Mouse (Mus musculus) common myeloid progenitor, adult 5-6 weeks (primary cell): ENCODE data around the gene Ahcyl2. TPM values are rescaled to one million over a fixed set of nuclear protein-coding genes. Genes with fewer than 3 reads are reported as not detected.

ENCODE experiments used
- ATAC-seq: replicated peaks from 2 replicates; pipeline ENCODE4 v1.8.0; 2016; ENCODE audit warnings: low read depth, mild to moderate bottlenecking, moderate TSS enrichment, inconsistent platforms; ENCODE audit not compliant: poor library complexity, severe bottlenecking
- total RNA-seq: library from RNA; stranded (forward); fragments of 200-1000, 187-1606 nt; gene quantifications from 2 replicates; pipeline ENCODE4 v1.2.3, GENCODE M21; 2017

Ahcyl2 gene
- total RNA-seq, 1 experiment from 2014 or later: 25.4 TPM

DNA sequence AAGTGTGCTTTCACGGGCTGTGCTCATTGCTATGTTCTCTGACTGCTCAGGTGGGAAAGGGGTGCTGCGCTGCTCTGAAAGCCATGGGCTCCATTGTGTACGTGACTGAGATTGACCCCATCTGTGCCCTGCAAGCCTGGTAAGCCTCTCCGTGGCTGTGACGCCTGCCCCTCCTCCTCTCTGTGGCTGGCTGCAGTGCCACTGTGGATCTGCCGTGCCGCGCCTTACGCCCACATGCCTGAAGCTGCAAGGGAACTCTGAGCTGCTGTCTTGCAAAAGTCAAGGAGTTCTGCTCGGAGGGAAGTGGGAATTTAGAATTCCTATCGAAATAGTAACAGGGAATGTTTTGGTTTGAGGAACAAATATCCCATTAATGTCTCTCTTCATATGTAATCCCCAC, 123.3 kb downstream of the Ahcyl2 start:
- no peak for ATAC-seq

DNA sequence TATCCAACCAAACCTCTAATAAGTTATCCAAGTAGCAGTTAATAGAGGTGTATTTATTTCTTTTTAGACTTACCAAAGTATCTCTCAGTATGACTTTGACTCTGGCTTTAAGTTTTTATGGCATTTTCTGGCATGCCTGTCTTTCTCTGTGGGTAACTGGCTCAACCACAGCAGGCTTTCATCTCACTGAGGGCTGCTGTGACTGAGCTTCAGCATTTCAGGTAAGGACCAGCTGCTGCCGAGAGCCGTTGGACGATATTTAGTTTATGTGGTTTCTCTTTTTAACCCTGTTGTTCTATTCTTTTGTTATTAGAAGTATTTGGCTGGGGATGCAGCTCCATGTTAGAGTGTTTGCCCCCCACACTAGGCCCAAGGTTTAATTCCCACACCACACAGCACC, 129.2 kb downstream of the Ahcyl2 start:
- ATAC-seq: no peak

DNA sequence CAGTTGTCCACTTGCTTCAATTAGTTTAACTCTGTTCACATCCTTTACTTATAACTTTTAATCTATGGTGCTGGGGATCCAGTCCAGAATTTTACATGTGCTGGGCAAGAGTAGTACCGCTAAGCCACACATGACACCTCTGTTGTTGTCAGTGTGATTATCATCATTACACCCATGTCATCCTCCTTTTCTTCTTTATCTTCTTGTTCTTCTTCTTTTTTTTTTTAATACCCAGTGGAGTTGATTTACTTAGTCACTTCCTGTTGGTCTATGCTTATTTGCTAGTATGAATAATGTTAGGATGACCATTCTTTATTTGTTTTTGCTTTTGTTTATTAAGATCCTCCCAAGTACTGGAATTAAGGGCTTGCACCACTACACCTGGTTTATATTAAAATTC, 133.6 kb downstream of the Ahcyl2 start:
- no peak for ATAC-seq

DNA sequence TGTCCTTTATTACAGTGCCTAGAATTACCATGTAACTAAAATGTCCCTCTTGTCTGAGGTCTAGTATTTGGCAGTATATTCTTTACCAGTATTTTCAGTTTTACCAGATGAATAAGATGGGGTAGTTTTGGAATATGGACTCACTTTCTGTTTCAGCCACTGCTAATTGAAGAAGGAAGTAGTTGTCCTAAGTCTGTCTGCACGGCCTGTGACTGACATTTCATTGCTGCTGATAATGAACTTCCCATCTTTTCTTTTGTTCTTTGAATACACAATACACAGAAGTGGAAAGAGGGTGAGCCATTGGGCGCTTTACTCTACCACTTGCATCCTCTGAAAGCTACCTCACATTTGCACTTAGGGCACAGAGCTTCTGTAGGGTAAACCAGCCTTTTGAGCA, 134.4 kb downstream of the Ahcyl2 start:
- no peak for ATAC-seq

DNA sequence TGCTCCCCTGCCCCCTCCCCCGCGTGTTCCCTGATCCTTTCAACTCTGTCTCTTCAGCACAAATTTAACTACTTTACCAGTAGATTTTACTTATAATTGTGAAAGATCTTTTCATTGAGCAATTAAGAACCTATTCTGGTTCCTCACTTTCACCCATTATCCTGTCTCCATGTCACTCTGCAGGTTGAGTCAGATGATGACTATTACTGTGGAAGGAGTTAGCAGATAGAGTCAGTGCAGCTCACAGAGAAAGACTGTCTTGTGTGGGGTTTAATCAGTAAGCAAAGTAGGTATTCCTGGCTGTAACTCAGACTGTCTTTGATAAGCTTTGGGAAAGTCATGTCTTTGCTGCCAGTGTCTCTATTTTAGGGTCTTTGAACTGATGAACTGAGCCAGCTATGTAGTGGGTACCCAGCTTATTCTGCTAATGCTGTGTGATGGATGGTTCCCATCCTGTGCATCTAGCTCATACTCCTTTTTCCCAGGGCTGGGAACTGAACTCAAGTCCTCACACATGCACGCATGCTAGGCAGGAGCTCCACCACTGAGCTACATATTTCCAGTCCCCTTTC, 135.6 kb downstream of the Ahcyl2 start:
- ATAC-seq: no peak

DNA sequence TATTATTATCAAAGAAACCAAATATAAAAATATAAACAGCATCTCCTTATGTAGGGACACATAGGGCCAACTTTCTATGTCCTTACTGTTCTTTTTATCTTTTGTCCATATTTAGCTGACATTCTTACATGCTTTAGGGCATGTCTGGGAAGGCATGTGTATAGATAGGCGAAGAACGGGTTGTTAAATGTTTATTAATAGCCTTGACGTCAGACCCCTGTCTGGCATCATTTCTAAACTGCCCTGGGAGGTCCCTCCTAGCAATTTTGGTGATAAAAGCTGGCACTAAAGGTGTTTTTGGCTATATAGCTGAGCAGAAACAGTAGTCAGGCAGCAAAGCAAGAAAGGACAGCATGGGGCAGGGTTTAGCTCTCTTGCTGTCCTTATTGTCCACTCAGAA, 136.5 kb downstream of the Ahcyl2 start:
- ATAC-seq: no peak

DNA sequence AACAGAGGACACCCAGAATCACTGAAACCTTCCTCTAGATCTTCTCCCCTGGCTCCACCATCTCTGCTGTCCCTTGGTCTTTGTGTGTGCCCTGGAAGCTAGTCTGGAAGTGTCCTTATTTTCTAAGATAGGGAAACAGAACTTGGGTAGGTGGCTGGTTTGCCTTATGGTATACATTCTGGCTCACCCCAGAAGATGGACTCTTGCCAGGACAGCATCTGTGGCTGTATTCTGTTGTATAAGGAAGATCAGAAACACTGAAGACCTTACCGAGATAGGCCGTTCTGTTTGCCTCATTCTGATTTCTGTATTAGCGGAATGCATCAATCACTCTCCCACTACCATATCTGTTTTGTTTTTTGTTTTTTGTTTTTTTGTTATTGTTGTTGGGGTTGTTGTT, 142.8 kb downstream of the Ahcyl2 start:
- ATAC-seq: no peak

DNA sequence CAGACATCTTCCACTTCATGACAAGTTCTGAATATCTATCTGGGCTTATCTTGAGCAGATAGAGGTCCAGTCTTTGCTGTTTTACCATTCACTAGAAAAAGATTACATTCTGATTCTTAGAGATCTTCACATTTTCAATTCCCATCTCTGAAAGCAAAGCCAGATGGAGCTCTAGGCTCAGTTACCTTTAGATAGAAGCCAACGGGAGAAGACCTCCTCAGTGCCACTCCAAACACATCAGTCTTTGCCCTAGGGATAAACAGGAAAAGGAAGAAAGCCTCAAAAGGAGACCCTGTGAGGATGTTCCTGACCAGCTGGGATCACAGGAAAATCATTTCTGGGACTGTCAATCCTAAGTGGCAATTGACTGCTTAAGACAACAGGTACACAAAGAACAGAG, 145.9 kb downstream of the Ahcyl2 start:
- no peak for ATAC-seq

DNA sequence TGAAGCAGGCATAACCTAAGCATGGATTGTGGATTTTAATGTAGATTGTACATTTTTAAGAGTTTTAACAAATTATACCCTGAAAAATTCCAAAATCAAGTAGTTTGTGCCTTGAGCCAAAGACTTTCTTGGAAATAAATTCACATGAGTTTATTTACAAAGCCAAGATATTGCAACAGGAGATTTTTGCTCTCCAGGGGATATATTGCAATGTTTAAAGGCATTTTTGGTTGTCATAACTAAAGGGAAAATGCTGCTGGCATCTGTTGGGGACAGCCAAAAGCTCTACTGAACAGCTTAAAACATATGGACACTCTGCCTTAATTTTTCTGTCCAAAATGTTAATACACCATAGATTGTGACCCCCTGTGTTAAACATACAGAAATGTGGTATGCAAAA, 146.3 kb downstream of the Ahcyl2 start:
- ATAC-seq: no peak

DNA sequence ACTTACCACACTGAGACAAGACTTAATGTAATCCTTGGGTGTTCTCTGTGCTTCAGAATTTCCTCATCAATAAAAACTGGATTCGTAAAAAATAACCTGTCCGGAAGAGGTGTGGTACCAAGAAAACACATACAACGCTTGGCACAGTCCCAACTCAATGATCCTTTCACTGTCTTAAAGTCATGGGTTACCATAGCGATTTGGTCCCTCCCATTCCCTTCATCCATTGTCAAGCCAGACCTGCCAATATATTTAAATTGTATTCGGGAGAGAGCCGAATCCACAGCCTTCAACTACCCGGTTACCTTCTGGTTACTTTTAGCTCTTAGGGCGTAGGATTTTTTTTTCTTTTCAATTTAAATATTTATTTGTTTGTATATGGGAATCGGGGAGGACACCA, 148.0 kb downstream of the Ahcyl2 start:
- no peak for ATAC-seq

DNA sequence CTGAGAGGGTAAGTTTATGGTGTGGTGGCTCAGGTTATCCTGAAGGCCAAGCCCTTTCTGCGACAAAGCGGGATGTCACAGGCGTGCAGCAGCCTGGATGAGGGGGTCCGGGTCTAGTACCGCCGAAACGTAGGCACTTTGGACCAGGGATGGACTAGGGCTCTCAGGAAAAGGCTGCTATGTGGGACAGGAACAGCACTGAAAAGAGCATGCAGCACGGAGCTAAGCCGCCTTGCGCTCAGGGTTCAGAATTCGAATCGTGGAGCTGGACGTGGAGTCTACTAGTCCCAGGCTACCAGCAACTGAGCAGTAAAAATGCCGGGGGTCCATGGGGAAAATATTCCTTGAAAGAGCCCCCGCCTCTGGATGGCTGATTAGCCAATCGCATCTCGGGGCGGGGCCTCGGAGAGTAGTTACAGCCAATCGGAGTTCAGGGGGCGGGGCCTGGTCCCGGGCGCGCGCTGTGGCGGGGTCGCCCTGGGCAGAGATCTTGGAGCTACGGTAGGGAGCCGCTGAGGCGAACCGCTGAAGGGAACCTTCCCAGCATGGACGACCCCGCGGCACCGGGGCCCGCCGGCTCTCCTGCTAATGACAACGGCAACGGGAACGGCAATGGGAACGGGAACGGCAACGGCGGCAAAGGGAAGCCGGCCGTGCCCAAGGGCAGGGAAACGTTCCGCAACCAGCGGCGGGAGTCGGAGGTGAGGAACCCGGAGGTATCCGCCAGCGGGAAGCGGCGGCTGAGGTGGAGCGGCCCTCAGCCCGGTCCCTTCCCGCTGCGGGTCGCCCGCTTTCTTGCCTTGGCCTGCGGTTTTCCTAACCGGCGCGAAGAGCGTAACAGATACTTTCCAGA, 148.9 kb downstream of the Ahcyl2 start, which contains the start of gene Strip2:
Gene Strip2, plus strand, starts transcription at position 483 of the 853 bp plus-strand sequence.
- peak; percentile 96 for ATAC-seq

DNA sequence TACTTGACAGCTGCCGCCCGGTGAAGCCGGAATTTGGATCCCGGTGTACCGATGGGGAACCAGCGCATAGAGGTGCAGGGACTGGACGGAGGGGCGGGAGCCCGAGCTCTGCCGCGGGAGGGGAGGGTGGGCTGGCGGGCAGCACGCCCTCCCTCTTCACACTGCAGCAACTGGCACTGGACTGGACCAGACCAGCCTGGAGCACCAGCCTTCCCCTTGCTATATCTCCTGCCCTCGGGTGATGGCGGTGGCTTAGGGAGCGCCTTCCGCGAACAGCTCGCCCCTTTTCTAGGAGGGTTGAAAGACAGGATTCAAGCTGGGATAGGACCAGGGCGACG, 149.5 kb downstream of the Ahcyl2 start:
- ATAC-seq: peak; percentile 17; the same call in 1 of the 2 replicates

DNA sequence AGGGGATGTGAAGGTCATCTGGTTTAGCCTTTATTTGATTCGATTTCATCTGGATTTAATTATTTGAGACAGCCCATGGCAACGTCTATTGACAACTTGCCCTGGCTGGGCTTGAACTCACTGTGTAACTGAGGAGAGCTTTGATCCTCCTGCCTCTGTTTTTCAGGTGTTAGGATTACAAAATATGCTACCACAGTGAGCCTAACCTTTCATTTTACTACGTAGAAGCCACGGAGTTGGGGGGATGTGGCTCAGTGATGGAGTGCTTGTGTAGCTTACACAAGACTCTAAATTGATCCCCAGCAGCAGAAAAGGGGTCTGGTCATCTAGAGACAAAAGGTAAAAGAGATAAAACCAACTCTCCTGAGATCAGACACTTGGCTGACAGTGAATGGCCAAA, 150.1 kb downstream of the Ahcyl2 start:
- no peak for ATAC-seq

DNA sequence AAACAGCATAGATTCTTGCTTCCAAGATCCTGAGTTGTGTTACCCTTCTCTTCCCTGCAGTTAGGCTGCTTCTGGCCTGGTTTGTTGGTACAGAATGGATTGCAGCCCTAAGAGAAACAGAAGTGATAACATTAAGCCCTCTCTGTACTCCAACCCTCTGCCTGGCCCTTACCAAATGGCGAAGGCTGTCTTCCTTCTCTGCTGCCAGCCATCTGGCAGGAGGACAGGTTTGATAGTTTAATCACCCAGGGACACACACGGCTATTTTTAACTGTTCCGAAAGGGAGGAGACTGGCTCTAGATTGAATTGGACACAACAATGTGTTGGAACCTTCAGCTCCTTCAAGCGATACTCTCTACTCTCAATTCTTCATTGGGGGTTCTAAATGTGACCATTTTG, 155.7 kb downstream of the Ahcyl2 start:
- ATAC-seq: no peak

DNA sequence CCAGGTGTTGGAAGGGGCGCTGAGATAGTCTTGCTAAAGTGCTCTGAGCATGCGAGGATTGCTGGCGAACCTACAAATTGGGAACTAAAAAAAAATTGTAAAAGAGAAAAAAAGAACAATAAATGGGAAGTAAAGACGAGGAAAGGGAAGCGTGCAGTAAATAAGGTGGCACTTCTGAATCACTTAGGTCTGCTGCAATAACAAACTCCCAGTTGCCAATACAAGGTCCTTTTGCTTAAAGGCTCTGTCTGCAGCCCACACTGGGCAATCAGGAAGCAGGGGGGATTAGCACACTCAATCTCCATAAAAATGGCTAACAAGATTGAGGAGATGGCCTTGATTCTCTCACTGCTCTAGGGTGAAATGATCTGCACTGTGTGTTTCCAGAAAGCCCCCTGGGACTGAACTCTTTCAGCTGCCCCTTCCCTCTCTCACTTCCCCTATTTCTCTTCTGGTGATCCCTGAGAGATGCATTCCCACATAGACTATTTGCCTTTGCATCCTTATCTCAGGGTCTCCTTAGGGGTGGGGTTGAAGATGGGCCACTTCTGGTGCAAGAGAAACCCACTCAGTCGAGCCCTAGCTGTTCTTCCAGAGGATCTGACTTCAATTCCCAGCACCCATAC, 157.9 kb downstream of the Ahcyl2 start:
- ATAC-seq: peak; percentile 52

DNA sequence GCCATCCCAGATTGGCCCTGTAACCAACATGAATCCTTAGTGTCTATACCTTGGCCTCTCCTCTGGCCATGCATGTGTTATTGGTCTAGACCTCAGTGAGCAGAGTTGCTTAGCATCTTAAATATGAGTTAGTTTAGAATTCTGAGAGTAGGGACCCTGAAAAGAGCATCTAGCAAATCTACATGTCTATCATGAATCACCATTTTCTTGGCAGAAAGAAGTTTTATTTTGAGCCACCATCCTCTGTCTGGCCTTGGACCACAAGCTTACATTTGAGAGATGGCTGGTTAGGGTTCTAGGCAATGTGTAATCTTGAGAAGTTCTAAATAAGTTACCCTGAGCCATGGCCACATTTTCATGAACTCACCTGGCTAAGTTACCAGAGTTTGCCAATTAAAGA, 162.3 kb downstream of the Ahcyl2 start:
- ATAC-seq: no peak

DNA sequence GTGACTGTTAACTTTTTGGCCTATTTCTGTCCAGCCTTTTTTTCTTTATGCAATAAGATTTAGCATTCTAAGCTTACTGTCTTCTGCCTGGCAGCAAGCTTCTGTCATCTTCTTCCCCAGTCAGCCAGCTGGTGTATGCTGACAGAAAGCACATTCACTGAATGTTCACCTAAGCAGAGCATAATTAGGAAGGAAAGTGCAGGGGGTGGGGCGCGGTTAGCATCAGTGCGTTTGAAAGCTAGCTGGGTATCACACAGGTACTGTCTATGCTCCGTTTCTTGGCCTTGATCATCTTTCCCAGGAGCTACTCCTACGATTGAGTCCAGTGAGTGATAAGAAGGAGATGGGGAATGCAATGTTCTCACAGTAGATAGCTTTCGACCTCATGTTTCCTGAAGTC, 162.9 kb downstream of the Ahcyl2 start:
- no peak for ATAC-seq

DNA sequence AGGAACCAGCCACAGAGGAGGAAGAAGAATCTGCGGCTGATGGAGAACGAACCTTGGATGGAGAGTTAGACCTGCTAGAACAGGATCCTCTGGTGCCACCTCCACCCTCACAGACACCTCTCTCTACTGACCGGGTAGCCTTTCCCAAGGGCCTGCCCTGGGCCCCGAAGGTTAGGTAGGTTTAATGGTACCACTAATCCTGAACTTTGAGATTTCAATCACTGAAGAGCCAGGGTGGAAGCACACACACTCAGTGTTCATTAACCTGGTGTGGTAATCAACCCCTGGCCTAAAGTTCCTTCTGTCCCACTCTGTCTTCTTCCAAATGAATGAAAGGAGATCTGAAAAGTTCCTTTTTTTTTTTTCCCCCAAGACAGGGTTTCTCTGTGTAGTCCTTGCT, 163.4 kb downstream of the Ahcyl2 start:
- no peak for ATAC-seq

DNA sequence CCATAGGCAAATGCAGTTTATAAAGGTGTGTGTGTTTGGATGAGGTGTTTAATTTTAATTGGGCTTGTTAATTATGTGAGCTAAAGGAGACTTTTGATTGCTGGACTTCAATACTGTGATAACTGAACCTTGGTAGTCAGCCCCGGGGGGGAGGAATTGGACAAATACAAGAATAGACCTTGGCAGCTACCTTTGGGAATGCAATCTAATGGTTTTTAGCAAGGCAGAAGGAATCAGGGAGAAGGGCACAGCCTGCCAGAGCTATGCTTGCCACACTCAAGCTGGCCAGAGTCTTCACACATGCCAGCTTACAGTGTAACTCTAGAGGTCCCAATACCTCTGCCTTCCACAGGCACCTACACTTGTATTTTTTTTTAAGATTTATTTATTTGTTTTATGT, 167.9 kb downstream of the Ahcyl2 start:
- ATAC-seq: no peak

DNA sequence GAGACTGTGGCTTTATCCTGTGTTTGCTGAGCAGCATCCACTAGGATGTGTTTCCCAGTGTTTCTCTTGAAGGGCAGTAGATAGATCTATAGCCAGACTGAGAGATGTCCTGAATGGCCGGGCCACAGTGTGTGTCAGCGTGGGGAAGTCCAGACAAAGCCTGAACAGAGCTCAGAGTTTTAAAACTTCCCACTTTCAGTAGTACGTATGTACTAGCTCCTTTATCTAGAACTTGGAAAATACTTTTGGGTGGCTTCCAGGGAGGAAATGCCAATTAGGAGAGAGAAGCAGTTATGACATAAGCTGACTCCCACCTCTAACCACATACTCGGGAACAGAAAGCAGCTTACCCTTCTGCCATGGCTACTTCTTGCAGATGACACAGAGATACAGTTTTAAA, 172.6 kb downstream of the Ahcyl2 start:
- ATAC-seq: no peak

DNA sequence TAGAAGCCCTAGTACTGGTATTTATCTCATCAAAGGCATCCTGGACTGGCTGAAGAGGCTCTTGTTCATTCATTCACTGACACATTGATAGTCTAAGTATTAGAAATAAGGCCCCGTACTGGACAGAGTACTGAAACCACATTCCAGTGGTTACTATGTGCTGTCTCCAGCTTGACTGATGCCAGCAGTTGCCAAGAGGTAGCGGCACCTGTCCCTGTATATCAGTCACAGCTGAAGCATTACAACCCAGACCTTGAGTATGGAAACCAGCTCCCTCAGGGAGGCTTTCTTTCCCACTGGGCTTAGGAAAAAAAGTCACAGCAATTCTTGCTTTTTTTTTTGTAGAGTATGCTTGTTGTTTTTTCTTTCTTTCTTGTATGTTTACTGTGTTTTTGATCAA, 173.2 kb downstream of the Ahcyl2 start:
- ATAC-seq: no peak

DNA sequence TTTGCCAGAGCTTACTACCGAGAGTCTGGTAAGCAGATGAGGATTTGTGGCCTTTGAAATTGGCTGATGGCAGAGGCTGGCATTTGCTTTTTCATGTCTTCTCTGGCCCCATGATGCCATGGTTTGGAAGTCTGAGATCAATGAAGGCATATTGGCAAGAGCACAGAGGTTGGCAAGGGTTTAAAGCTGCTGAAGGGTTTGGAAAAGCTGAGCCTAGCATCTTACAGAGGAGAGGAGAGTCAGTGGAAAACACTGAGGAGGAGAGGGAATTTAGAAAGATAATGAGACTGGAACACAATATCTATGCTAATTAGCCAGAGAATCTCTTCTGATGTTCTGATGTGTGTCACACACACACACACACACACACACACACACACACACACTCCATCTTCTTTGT, 176.7 kb downstream of the Ahcyl2 start:
- ATAC-seq: no peak
